Mouse (Mus musculus) E14TG2a.4 (cell line): ENCODE measurements at regions not wholly inside any gene's neighbourhood (a gene's known extent, or its start where the extent isn't known, plus 50 kb on each side); places are given as distances from the start of the nearest gene placed in this dataset.

Source experiments
- CTCF ChIP-seq: conservative IDR thresholded peaks from 2 replicates; pipeline ENCODE4 v1.5.1; 2014; ENCODE audit warnings: low read length
- NANOG ChIP-seq: IDR thresholded peaks from 2 replicates; pipeline ENCODE4 v1.6.1; 2014; ENCODE audit warnings: borderline replicate concordance, low read length, mixed read lengths
- POU5F1 ChIP-seq: IDR thresholded peaks from 2 replicates; pipeline ENCODE4 v1.6.1; 2014; ENCODE audit warnings: low read length, borderline replicate concordance

DNA sequence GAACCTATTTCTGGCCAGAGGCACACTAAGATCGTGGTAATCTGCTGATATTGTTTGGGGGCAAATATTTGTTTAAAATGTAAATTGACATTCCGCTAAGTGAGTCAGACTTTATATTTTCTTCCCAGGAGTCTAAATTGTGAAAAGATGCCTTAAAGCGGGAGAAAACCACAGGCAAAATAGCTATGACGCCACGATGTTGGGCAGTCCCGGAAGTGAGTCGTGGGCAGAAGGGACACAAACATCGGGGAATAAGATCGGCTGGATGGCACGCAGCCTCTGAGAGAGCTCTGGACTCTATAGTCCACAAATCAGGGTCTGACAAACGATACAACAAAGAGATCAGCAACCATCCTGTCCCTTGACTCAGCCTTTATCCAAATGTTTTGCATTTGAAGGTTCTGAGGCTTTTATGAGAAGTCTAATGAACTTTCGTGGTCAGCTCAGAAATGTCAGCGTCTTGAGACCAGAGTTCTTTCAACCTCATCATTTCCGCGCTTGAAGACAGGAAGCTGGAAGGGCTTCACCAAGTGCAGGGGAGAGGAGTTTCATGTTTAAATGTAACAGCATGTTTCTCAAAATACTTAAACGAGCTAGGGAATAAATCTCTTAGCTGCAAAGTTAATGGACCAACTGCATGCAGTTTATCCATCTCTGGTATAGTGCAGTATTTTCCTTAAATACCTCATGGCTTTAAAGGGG is 472.2 kb upstream of the Intu start:
- TF ChIP-seq CTCF, result no peak
- TF ChIP-seq POU5F1, result no peak
- no peak for TF ChIP-seq NANOG
